Mouse (Mus musculus) midbrain, embryonic 16.5 days (tissue): ENCODE measurements at regions not wholly inside any gene's neighbourhood (a gene's known extent, or its start where the extent isn't known, plus 50 kb on each side); places are given as distances from the start of the nearest gene placed in this dataset.

ENCODE experiments used
- ATAC-seq: fragments of 200-750 bp; cut with Nextera tagmentation; 2 replicates; pipeline ENCODE4 v1.8.0; 2017; ENCODE audit warnings: moderate TSS enrichment
- H3K27ac ChIP-seq: fragments of 300-500 bp; sonication (generic); 2 replicates; pipeline ENCODE4 v1.5.1; 2014; ENCODE audit warnings: mild to moderate bottlenecking, low read length, mixed read lengths
- H3K27me3 ChIP-seq: fragments of 300-500 bp; sonication (generic); 2 replicates; pipeline ENCODE4 v1.6.1; 2014; ENCODE audit warnings: low read depth, low read length, mixed read lengths; ENCODE audit not compliant: control insufficient read depth, insufficient read depth
- H3K36me3 ChIP-seq: fragments of 300-500 bp; sonication (generic); 2 replicates; pipeline ENCODE4 v1.6.1; 2014; ENCODE audit warnings: mild to moderate bottlenecking, low read length, moderate library complexity, mixed read lengths; ENCODE audit not compliant: control insufficient read depth, insufficient read depth
- H3K4me1 ChIP-seq: fragments of 300-500 bp; sonication (generic); 2 replicates; pipeline ENCODE4 v1.6.1; 2014; ENCODE audit warnings: mild to moderate bottlenecking, low read length, mixed read lengths; ENCODE audit not compliant: control insufficient read depth, insufficient read depth
- H3K4me2 ChIP-seq: fragments of 300-500 bp; sonication (generic); 2 replicates; pipeline ENCODE4 v1.6.1; 2014; ENCODE audit warnings: mild to moderate bottlenecking, low read length, mixed read lengths
- H3K4me3 ChIP-seq: fragments of 300-500 bp; sonication (generic); 2 replicates; pipeline ENCODE4 v1.5.1; 2014; ENCODE audit warnings: low read depth, mild to moderate bottlenecking, low read length, moderate library complexity, mixed read lengths
- H3K9ac ChIP-seq: fragments of 300-500 bp; sonication (generic); 2 replicates; pipeline ENCODE4 v1.6.1; 2014; ENCODE audit warnings: low read depth, low read length, mixed read lengths
- H3K9me3 ChIP-seq: fragments of 300-500 bp; sonication (generic); replicated peaks from 2 replicates; pipeline ENCODE4 v1.6.1; 2014; ENCODE audit warnings: mild to moderate bottlenecking, low read length, mixed read lengths; ENCODE audit not compliant: control insufficient read depth, poor library complexity, severe bottlenecking
- WGBS: fragments of 180-500 bp; shearing (Covaris S2); extraction: QIAGEN DNeasy Blood & Tissue Kit; methylation state at CpG from one replicate; pipeline ENCODE4 v1.1.7; 2014; 5-methylcytosine and 5-hydroxymethylcytosine counted together

DNA sequence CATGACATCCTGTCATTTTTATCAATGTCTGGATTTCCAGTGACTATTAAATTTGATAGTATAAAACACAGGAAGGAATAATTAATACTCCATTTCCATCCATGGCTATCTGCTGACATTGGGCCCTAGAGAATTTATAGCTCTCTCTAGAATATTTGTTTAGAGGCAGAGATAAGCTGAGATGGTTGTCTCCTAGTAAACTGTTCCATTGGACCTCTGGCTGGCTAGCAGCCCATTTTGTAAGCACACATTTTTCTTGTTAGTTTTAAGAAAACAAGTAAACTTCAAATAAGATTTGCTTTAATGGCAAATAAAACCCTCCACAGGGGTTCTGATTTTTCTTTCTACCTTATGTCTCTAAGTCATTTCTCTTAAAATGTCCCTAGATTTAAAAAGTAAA, 288.9 kb downstream of the C1d start:
- no peak overlapping the region for H3K4me2 ChIP-seq
- H3K9ac ChIP-seq, result no peak overlapping the region
- no peaks in the 10 kb centered on the region for H3K4me1 ChIP-seq
- no peaks in the 10 kb centered on the region for H3K27me3 ChIP-seq
- no peak overlapping the region for H3K27ac ChIP-seq
- no peaks in the 10 kb centered on the region for H3K36me3 ChIP-seq
- H3K4me3 ChIP-seq, result no peak overlapping the region
- no peak for ATAC-seq
- H3K9me3 ChIP-seq, result no peaks in the 10 kb centered on the region

DNA sequence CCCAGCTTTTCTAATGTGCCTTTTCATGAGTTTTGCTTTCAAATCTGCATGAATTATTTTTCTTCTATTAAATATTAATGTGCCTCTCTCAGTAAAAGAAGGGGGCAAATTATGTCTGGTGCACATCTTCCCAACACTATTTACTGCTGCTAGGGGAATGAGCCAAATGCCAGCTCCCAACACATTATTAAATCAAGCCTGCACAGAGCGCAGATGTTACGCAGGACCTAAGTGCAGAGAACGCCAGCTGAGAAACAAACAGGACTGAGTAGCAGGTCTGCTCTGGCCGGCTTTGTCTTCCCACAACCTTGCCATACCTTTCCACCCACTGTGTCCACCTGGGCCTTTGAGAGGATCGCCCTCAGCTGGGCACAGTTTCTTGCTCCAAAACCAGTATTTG, 291.8 kb downstream of the C1d start:
- no peaks in the 10 kb centered on the region for H3K36me3 ChIP-seq
- WGBS, result 84% methylated on average over 5 of the region's 5 CpGs
- no peaks in the 10 kb centered on the region for H3K9me3 ChIP-seq
- no peaks in the 10 kb centered on the region for H3K27me3 ChIP-seq
- ATAC-seq, result no peak
- no peaks in the 10 kb centered on the region for H3K4me1 ChIP-seq
- no peak overlapping the region for H3K4me2 ChIP-seq
- no peak overlapping the region for H3K9ac ChIP-seq
- no peak overlapping the region for H3K4me3 ChIP-seq
- H3K27ac ChIP-seq, result no peak overlapping the region

DNA sequence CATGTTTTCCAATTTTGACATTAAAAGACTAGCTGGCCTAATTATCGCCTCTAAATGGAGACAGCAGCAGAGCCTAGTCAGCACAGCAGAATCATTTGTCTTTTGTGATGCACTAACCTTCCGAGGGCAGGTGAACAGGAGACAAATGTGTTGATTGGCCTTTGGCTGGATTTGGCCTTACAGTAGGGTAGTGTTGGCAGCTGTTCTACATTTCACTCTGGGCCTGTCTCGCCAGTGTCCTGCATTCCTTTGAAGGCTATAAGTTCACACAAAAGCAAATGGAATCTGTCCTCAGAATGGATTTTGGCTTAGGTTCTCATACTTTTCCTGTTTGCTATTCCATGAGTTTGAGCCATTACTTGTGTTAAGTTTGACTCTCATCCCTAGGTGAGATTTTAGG, 297.9 kb downstream of the C1d start:
- H3K27ac ChIP-seq, result no peak overlapping the region
- no peak overlapping the region for H3K4me3 ChIP-seq
- H3K36me3 ChIP-seq, result no peaks in the 10 kb centered on the region
- 79% methylated on average over 3 of the region's 3 CpGs for WGBS
- no peak overlapping the region for H3K4me2 ChIP-seq
- H3K9me3 ChIP-seq, result no peaks in the 10 kb centered on the region
- H3K27me3 ChIP-seq, result no peaks in the 10 kb centered on the region
- no peak overlapping the region for H3K9ac ChIP-seq
- H3K4me1 ChIP-seq, result no peaks in the 10 kb centered on the region
- no peak for ATAC-seq

DNA sequence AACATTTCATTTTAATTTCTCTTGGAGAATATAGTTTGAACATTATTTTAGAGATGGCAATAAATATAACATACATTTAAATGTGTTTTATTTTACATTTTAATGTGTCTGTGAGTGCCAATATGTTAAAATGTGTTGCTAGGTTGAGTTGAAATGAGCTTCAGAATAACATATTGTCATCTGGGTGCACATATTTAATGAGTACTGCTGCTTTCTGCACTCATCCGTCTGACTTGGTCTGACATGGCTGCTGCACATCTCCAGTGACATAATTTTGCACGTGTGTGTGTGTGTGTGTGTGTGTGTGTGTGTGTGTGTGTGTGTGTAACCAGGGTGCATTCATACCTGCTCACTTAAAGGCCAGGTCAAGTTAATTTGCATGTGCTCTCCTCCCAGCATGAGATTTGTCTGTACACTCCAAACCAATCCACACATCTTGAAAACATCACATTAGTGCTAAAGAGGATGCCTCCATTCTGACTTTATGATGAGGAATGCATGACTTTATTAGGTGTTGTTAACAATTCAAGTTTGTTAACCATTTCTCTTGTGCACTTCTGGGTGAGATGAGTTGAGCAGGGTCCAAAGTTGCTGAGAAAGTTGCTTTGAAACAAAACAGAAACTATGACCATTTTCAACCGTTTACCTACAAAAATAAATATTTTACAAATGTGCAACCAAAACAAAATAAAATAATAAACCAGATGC, 334.6 kb downstream of the C1d start:
- H3K4me3 ChIP-seq, result no peak overlapping the region
- WGBS, result 71% methylated on average over 3 of the region's 3 CpGs
- no peak for ATAC-seq
- no peak overlapping the region for H3K27ac ChIP-seq
- H3K4me2 ChIP-seq, result no peak overlapping the region
- H3K9me3 ChIP-seq, result no peaks in the 10 kb centered on the region
- H3K27me3 ChIP-seq, result no peaks in the 10 kb centered on the region
- no peaks in the 10 kb centered on the region for H3K36me3 ChIP-seq
- no peaks in the 10 kb centered on the region for H3K4me1 ChIP-seq
- no peak overlapping the region for H3K9ac ChIP-seq

DNA sequence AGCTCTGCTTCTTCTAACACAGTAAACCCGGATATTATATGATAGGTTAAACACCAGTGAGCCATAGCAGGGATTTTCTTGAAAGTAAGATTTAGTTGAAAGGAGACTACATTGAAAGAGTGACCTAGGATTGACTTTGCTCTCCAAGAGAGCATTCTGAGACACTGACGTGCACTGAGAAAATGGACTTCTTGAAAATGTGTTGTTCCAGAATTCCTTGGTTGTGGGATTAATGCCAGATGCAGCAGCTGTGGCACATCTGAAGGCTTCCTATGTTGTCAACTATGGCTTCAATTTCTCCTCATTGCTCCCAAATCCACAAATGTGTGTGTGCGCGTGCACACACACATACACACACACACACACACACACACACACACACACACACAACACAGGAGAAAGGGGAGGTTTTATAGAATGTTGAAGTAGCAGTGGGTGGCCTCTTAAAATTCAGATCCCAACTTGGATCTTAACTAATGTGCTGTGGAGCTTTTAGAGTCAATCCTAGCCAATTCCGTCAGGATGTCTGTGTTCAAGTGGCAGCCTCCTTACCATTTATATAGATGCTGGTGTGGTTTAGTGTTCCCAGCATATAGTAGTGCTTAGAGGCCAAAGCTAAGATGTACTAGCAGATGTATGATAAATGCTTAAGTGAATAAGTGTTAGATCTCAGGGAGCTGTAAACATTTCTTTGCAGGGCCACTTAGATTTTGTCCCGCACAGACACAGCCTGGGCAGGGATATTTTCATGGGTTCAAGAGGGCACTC, 346.5 kb downstream of the C1d start:
- no peak overlapping the region for H3K4me2 ChIP-seq
- no peaks in the 10 kb centered on the region for H3K4me1 ChIP-seq
- no peak for ATAC-seq
- WGBS, result 75% methylated on average over 6 of the region's 6 CpGs
- H3K27ac ChIP-seq, result no peak overlapping the region
- H3K9me3 ChIP-seq, result no peaks in the 10 kb centered on the region
- no peaks in the 10 kb centered on the region for H3K36me3 ChIP-seq
- no peak overlapping the region for H3K9ac ChIP-seq
- H3K4me3 ChIP-seq, result no peak overlapping the region
- H3K27me3 ChIP-seq, result no peaks in the 10 kb centered on the region

DNA sequence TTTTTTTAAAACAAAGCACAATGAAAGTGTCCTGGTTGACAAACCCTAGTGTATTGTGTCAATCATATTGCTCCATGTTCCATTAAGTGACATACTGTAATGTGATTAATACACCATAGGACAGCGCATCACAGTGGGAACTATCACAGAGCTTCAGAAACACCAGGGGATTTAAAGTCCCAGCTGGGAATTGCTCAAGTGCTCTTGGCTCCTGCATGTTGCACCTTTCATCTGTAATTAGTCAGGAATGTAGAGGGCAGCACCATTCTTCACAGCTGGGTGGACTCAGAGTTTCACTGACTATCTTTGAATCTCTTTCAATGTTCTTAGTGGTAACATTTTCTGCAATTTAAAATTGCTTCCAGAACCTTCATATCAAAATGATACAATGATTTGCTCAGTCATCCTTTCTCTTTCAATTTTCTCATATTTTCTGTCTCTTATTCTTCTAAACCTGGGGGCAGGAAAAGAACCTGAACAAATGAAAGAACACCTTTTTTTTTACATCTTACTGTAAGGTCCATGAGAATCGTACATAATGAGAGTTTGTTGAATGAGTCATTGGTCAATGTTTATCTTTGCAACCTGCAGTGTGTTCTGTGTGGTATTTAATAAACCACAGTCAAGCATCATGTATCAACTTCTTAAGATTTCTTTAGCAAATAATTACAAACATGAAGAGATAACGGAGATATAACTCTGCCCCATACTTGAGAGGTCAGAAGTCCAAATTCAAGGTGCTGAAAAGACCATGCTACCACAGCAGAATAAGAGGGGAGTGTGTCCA, 333.0 kb downstream of the Etaa1 start:
- no peak for ATAC-seq
- no peaks in the 10 kb centered on the region for H3K4me1 ChIP-seq

DNA sequence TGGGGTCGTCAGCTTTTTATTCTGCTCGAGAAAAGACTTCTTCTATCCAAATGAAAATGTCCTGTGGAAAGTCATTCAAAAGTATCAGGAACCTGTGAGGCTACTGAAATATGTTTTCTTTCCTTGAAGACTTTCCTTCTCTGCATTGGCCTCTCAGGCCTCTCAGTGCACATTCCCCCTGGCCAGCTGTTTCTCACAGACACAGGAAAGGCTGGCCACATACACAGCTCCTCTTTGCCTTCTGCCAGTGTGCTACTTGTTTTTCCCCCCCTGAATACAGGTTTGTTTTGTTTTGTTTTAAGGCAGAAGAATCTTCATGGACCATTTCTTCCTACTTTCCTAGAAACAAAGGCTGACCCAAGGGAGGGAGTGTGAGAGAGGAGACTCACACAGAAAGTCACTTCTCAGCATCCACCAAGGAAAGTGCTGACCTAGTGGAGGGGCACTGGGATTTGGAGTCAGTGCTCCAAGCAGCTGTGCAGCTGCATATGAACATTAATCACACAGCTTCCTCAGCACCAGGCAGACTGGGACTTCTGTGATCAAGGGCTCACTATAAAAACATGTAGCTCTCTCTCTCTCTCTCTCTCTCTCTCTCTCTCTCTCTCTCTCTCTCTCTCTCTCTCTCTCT, 324.0 kb downstream of the Etaa1 start:
- H3K27ac ChIP-seq, result no peak overlapping the region
- no peak for ATAC-seq
- H3K4me1 ChIP-seq, result no peaks in the 10 kb centered on the region
- H3K27me3 ChIP-seq, result no peaks in the 10 kb centered on the region
- H3K4me2 ChIP-seq, result no peak overlapping the region
- no peaks in the 10 kb centered on the region for H3K36me3 ChIP-seq
- H3K9me3 ChIP-seq, result no peaks in the 10 kb centered on the region
- WGBS, result 90% methylated on average over 2 of the region's 2 CpGs
- no peak overlapping the region for H3K9ac ChIP-seq
- no peak overlapping the region for H3K4me3 ChIP-seq

More for the DNA sequence above, 333.0 kb downstream of the Etaa1 start:
- Histone ChIP-seq H3K4me2 (no peak overlapping the region), H3K36me3 (no peaks in the 10 kb centered on the region), H3K4me3 (no peak overlapping the region), H3K27ac (no peak overlapping the region), H3K9ac (no peak overlapping the region), H3K27me3 (no peaks in the 10 kb centered on the region), H3K9me3 (no peaks in the 10 kb centered on the region)
- WGBS, result 86% methylated on average over 3 of the region's 3 CpGs

DNA sequence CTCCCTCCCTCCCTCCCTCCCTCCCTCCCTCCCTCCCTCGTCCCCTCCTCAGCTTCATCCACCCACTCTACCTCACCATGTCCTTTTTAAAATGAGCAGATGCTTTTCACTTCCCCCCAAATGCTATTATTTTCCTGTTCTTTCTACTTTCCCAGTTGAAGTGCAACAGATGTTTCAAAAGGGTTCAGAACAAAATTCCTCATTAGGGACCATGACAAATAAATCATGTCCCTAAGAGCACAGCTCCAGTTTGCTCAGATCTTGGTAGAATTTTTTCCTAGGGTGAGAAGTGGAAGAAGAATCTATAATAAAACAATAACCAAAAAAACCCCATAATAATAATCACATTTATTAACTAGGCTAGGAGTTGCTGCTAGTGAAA, 323.5 kb downstream of the Etaa1 start:
- no peak overlapping the region for H3K27ac ChIP-seq
- no peaks in the 10 kb centered on the region for H3K36me3 ChIP-seq
- ATAC-seq, result no peak
- H3K4me2 ChIP-seq, result no peak overlapping the region
- no CpG with 5 or more reads among the region's 1 CpGs for WGBS
- H3K4me3 ChIP-seq, result no peak overlapping the region
- H3K9ac ChIP-seq, result no peak overlapping the region
- no peaks in the 10 kb centered on the region for H3K27me3 ChIP-seq
- H3K9me3 ChIP-seq, result no peaks in the 10 kb centered on the region
- H3K4me1 ChIP-seq, result no peaks in the 10 kb centered on the region
